Mouse (Mus musculus) stomach, embryonic 14.5 days (tissue): ENCODE measurements around the gene Ube2cbp. TPM values are rescaled to one million over a fixed set of nuclear protein-coding genes. Genes with fewer than 3 reads are reported as not detected.

Source experiments
- ATAC-seq: fragments of 200-750 bp; cut with Nextera tagmentation; 2 replicates; pipeline ENCODE4 v1.8.0; 2017; ENCODE audit warnings: low read depth, moderate TSS enrichment; ENCODE audit not compliant: insufficient number of reproducible peaks, insufficient read depth, low FRiP score
- H3K27ac ChIP-seq: fragments of 300-500 bp; sonication (generic); 2 replicates; pipeline ENCODE4 v1.5.1; 2014; ENCODE audit warnings: mild to moderate bottlenecking, low read length, moderate library complexity, mixed read lengths
- H3K27me3 ChIP-seq: fragments of 300-500 bp; sonication (generic); 2 replicates; pipeline ENCODE4 v1.6.1; 2014; ENCODE audit warnings: low read length, control low read depth, mixed read lengths; ENCODE audit not compliant: control insufficient read depth, insufficient read depth
- H3K36me3 ChIP-seq: fragments of 300-500 bp; sonication (generic); 2 replicates; pipeline ENCODE4 v1.6.1; 2014; ENCODE audit warnings: mild to moderate bottlenecking, control low read depth, low read length, moderate library complexity, mixed read lengths; ENCODE audit not compliant: control insufficient read depth, insufficient read depth
- H3K4me1 ChIP-seq: fragments of 300-500 bp; sonication (generic); 2 replicates; pipeline ENCODE4 v1.6.1; 2014; ENCODE audit warnings: low read length, control low read depth, mixed read lengths; ENCODE audit not compliant: control insufficient read depth, insufficient read depth
- H3K4me2 ChIP-seq: fragments of 300-500 bp; sonication (generic); replicated peaks from 2 replicates; pipeline ENCODE4 v1.6.1; 2014; ENCODE audit warnings: low read depth, low read length, control low read depth
- H3K4me3 ChIP-seq: fragments of 300-500 bp; sonication (generic); 2 replicates; pipeline ENCODE4 v1.5.1; 2014; ENCODE audit warnings: low read depth, low read length, control low read depth
- H3K9ac ChIP-seq: fragments of 300-500 bp; sonication (generic); replicated peaks from 2 replicates; pipeline ENCODE4 v1.6.1; 2014; ENCODE audit warnings: low read depth, mild to moderate bottlenecking, control low read depth, low read length, moderate library complexity, mixed read lengths
- H3K9me3 ChIP-seq: fragments of 300-500 bp; sonication (generic); 2 replicates; pipeline ENCODE4 v1.6.1; 2016; ENCODE audit warnings: low read depth, low read length, control low read depth; ENCODE audit not compliant: control insufficient read depth
- WGBS: fragments of 180-500 bp; shearing (Covaris S2); extraction: QIAGEN DNeasy Blood & Tissue Kit; methylation state at CpG from one replicate; pipeline ENCODE4 v1.1.7; 2014; 5-methylcytosine and 5-hydroxymethylcytosine counted together
- polyA plus RNA-seq: library from polyadenylated mRNA; unstranded; fragments of >200 nt; fragmentation: Nextera tagmentation; extraction: Ambion mirVana; gene quantifications from 2 replicates; pipeline ENCODE4 v1.2.1, GENCODE M21; 2014

Gene Ube2cbp
- polyA plus RNA-seq, 1 experiment from 2014 or later = 5.5 TPM

DNA sequence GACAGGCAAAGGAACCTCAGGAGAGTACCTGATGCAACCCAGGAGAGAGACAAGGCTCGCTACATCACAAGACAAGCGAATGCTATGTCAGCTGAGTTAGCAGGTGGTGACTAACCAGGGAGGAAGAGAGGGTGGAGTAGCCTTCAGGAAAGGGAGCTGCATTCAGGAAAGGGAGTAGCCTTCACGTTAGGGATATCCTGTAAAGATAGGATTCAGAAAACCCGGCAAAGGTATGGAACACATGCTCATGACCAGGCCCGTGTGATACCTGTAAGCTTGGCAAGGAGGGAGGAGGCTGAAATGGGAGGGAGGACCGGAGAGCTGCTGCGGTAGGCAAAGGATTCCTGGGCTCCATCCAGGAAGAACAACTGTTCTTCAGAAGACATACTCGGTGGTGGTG, 17.3 kb downstream of the Ube2cbp start:
- Histone ChIP-seq H3K36me3 (no peaks in the 10 kb centered on the region), H3K4me3 (no peak overlapping the region), H3K27me3 (no peaks in the 10 kb centered on the region), H3K9ac (no peak overlapping the region), H3K4me1 (no peaks in the 10 kb centered on the region), H3K9me3 (no peaks in the 10 kb centered on the region), H3K27ac (no peak overlapping the region), H3K4me2 (no peak overlapping the region)
- no peak for ATAC-seq
- WGBS = 93% methylated on average over 8 of the region's 8 CpGs

DNA sequence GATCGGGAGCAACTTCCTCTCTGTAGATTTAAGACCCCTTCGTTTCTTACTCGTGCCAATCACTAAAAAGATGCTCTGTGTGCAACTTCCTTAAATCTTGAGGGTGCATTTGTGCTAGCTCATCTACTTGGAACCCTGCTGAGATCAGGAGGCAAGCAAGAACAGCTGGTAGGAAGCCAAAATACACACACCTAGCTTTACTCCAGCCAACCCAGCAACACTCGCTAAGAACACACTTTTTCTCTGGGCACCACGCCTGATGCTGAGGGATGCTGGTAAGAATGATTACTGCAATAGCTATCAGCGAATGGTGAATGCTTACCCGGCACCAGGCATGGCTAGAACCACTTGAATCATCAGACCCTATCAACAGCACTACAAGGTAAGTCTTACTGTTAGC, 17.9 kb downstream of the Ube2cbp start:
- Histone ChIP-seq H3K27me3 (no peaks in the 10 kb centered on the region), H3K9me3 (no peaks in the 10 kb centered on the region), H3K4me3 (no peak overlapping the region), H3K27ac (no peak overlapping the region), H3K4me1 (no peaks in the 10 kb centered on the region), H3K9ac (no peak overlapping the region), H3K36me3 (no peaks in the 10 kb centered on the region), H3K4me2 (no peak overlapping the region)
- 86% methylated on average over 7 of the region's 7 CpGs for WGBS
- ATAC-seq = no peak

DNA sequence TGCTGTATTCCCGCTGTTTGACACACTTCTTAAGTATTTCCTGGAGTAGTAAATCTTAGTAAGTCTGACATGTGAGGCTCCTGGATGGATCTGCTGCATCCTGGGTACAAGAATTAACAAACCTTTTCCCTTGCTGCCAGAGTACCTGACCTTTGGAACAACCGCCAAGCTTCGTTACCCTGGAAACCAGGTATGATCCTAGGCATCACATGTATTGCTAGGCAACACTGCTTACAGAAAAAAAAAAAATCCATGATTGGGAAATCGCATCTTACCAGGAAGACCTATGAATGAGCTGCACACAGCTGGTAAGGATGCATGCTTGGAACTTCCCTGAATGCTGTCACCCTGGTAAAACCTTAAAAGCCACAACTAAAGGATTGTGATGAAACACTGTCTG, 22.5 kb downstream of the Ube2cbp start:
- Histone ChIP-seq H3K9me3 (no peaks in the 10 kb centered on the region), H3K4me2 (no peak overlapping the region), H3K4me1 (no peaks in the 10 kb centered on the region), H3K27me3 (no peaks in the 10 kb centered on the region), H3K4me3 (no peak overlapping the region), H3K9ac (no peak overlapping the region), H3K36me3 (no peaks in the 10 kb centered on the region), H3K27ac (no peak overlapping the region)
- ATAC-seq = no peak
- 71% methylated on average over 4 of the region's 4 CpGs for WGBS

DNA sequence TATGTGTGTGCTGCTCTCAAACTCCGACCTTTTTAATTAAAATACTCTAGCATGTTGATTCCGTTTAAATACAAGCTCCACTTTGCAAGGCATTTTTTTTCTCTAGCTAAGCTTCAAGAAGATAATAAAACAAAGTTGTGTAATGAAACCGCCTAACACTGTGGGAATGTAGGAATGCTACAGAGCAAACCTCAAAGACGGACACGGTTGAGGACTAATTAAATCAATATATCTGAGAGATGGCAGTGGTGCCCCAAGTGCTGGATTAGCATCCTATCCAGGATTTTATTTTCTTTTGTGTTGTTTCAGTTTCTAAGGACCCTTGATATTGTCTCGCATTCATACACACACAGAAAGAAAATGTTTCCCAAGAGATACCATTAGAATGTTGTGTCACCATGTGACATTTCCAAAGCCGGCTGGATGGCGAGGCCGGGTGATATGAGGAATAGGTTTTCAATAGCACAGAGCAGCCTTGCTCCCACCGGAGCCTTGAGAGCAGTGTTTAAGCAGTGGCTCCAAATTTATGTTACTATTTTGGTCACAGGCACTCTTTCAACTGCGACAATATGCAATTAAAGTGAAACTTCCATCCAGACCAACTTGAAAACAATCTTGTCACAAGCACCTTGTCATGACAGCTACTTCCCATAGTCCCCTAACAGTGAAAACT, 26.3 kb downstream of the Ube2cbp start:
- H3K4me1 ChIP-seq = no peaks in the 10 kb centered on the region
- H3K4me2 ChIP-seq = no peak overlapping the region
- no peak overlapping the region for H3K4me3 ChIP-seq
- no peaks in the 10 kb centered on the region for H3K36me3 ChIP-seq
- no peak for ATAC-seq
- no peaks in the 10 kb centered on the region for H3K27me3 ChIP-seq
- H3K9ac ChIP-seq = no peak overlapping the region
- WGBS = 75% methylated on average over 11 of the region's 11 CpGs
- no peaks in the 10 kb centered on the region for H3K9me3 ChIP-seq
- H3K27ac ChIP-seq = no peak overlapping the region

DNA sequence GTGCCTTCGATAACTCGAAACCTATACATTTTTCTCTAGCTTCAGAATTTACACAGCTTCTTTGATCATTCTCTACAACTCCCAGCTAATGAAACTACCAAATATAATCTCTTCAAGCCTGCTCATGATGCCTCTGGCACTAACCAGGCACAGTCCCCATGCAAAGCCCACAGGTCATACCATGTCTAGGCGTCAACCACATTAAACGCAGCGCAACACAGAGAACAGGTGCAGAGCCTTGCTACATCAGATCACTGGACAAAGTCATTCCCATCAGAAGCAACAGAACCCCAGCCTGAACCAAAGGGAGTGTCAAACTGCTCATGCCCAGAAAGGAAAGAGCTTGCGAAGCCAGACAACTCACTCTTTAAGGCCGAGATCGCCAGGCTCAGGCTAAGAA, 28.1 kb downstream of the Ube2cbp start:
- no peak overlapping the region for H3K4me2 ChIP-seq
- H3K9me3 ChIP-seq = no peaks in the 10 kb centered on the region
- H3K27ac ChIP-seq = no peak overlapping the region
- H3K4me1 ChIP-seq = no peaks in the 10 kb centered on the region
- no peaks in the 10 kb centered on the region for H3K36me3 ChIP-seq
- H3K4me3 ChIP-seq = no peak overlapping the region
- 94% methylated on average over 8 of the region's 8 CpGs for WGBS
- H3K27me3 ChIP-seq = no peaks in the 10 kb centered on the region
- H3K9ac ChIP-seq = no peak overlapping the region
- ATAC-seq = no peak

DNA sequence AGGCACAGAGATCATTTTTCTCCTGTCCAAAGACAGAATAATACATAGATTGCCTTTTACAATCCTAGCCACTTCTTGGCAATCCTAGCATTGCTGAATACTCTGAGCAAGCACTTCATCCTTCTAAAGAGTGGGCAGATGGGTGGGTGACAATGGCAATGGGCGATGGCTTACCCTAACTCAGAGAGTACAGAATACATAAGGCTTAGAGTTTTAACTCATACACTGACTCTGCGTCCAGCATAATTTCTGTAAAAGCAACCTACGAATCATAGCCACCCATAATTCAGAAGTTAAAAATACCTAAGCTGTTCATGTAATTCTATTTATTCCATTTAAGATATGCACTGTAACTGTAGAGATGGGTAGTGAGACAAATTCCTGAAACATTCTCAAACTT, 29.2 kb downstream of the Ube2cbp start:
- WGBS = 85% methylated on average over 3 of the region's 3 CpGs
- Histone ChIP-seq H3K27me3 (no peaks in the 10 kb centered on the region), H3K9me3 (no peaks in the 10 kb centered on the region), H3K4me1 (no peaks in the 10 kb centered on the region), H3K4me3 (no peak overlapping the region), H3K4me2 (no peak overlapping the region), H3K27ac (no peak overlapping the region), H3K36me3 (no peaks in the 10 kb centered on the region), H3K9ac (no peak overlapping the region)
- ATAC-seq = no peak

DNA sequence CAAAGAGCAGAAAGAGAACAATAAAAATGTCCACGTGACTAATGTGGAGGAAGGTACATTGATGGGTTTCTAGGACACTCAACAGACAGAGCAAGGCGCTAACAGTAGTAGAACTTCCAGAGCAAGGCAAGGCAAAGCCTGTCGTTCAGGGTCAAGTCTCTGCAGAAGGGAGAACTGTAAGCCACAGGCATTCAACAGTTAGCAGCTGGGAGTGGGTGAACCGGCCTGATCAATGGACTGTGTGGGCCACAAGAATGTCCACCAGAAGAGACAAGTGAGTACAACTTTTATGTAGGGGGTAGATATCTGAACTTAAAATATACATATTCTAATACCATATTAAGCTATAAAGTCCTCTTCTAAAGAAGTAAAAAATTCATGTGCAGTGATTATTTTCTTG, 41.4 kb downstream of the Ube2cbp start:
- H3K27me3 ChIP-seq = no peaks in the 10 kb centered on the region
- no peak overlapping the region for H3K4me2 ChIP-seq
- no peak overlapping the region for H3K27ac ChIP-seq
- no peak for ATAC-seq
- H3K4me3 ChIP-seq = no peak overlapping the region
- H3K9me3 ChIP-seq = no peaks in the 10 kb centered on the region
- no peaks in the 10 kb centered on the region for H3K36me3 ChIP-seq
- H3K4me1 ChIP-seq = no peaks in the 10 kb centered on the region
- no peak overlapping the region for H3K9ac ChIP-seq
- 70% methylated on average over 4 of the region's 4 CpGs for WGBS

DNA sequence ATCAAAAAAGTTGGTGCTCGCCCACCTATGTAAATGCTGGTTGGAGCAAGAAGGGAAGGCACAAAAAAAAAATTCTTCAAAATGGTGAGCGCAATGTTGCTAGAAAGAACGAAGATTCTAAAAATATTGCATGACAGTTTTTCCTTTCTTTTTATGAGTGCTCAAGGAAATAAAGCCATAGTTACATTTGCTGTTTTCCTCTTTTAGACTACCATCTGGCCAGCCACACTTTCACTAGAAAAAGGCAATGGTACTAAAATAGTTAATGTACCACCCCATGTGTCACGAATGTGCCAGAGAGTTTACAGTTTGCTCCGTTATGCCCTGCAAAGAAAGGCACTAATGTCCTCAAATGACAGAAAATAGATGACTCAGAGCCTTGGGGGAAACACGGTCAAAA, 45.4 kb downstream of the Ube2cbp start:
- H3K36me3 ChIP-seq = no peaks in the 10 kb centered on the region
- H3K27me3 ChIP-seq = no peaks in the 10 kb centered on the region
- H3K4me3 ChIP-seq = no peak overlapping the region
- no peak overlapping the region for H3K4me2 ChIP-seq
- WGBS = 78% methylated on average over 6 of the region's 6 CpGs
- no peaks in the 10 kb centered on the region for H3K4me1 ChIP-seq
- no peak overlapping the region for H3K9ac ChIP-seq
- no peaks in the 10 kb centered on the region for H3K9me3 ChIP-seq
- ATAC-seq = no peak
- H3K27ac ChIP-seq = no peak overlapping the region

DNA sequence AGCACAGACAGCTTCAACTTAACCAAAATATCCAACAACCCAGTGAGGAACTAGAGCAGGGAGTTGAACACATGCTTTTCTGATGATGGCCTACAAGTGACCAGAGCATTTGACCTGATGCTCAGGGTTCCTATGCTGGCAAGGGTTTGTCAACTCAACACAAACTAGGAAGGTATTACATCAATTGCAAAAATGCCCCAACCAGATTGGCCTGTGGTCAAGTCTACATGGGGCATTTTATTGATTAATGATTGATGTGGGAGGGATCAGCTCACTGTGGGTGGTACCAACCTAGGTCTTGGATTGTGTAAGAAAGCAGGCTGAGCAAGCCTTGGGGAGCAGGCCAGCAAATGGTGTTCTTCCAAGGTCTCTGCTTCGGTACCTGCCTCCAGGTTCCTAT, 46.8 kb downstream of the Ube2cbp start:
- ATAC-seq = no peak
- 100% methylated on average over 1 of the region's 1 CpGs for WGBS

More for the DNA sequence above, 46.8 kb downstream of the Ube2cbp start:
- Histone ChIP-seq H3K27ac (no peak overlapping the region), H3K4me1 (no peaks in the 10 kb centered on the region), H3K36me3 (no peaks in the 10 kb centered on the region), H3K9ac (no peak overlapping the region), H3K4me3 (no peak overlapping the region), H3K4me2 (no peak overlapping the region), H3K27me3 (no peaks in the 10 kb centered on the region), H3K9me3 (no peaks in the 10 kb centered on the region)
